Mouse (Mus musculus) hindbrain, embryonic 12.5 days (tissue): ENCODE data around the gene Dhtkd1. TPM values are rescaled to one million over a fixed set of nuclear protein-coding genes. Genes with fewer than 3 reads are reported as not detected.

ENCODE experiments used
- ATAC-seq: fragments of 200-750 bp; cut with Nextera tagmentation; 2 replicates; pipeline ENCODE4 v1.8.0; 2017; ENCODE audit warnings: moderate TSS enrichment; ENCODE audit not compliant: low FRiP score
- H3K27ac ChIP-seq: fragments of 300-500 bp; sonication (generic); 2 replicates; pipeline ENCODE4 v1.5.1; 2016; ENCODE audit warnings: mild to moderate bottlenecking
- H3K27me3 ChIP-seq: fragments of 300-500 bp; sonication (generic); 2 replicates; pipeline ENCODE4 v1.6.1; 2016; ENCODE audit warnings: mild to moderate bottlenecking
- H3K36me3 ChIP-seq: fragments of 300-500 bp; sonication (generic); 2 replicates; pipeline ENCODE4 v1.6.1; 2016; ENCODE audit warnings: mild to moderate bottlenecking
- H3K4me1 ChIP-seq: fragments of 300-500 bp; sonication (generic); 2 replicates; pipeline ENCODE4 v1.6.1; 2016
- H3K4me2 ChIP-seq: fragments of 300-500 bp; sonication (generic); replicated peaks from 2 replicates; pipeline ENCODE4 v1.6.1; 2016; ENCODE audit warnings: mild to moderate bottlenecking
- H3K4me3 ChIP-seq: fragments of 300-500 bp; sonication (generic); 2 replicates; pipeline ENCODE4 v1.5.1; 2016; ENCODE audit warnings: mild to moderate bottlenecking
- H3K9ac ChIP-seq: fragments of 300-500 bp; sonication (generic); 2 replicates; pipeline ENCODE4 v1.6.1; 2016; ENCODE audit warnings: mild to moderate bottlenecking, moderate library complexity
- H3K9me3 ChIP-seq: fragments of 300-500 bp; sonication (generic); replicated peaks from 2 replicates; pipeline ENCODE4 v1.6.1; 2016; ENCODE audit warnings: mild to moderate bottlenecking
- WGBS: fragments of 180-500 bp; shearing (Covaris S2); methylation state at CpG from one replicate; pipeline ENCODE4 v1.1.7; 2016; 5-methylcytosine and 5-hydroxymethylcytosine counted together
- polyA plus RNA-seq: library from polyadenylated mRNA; unstranded; fragments of >200 nt; fragmentation: Nextera tagmentation; extraction: Ambion mirVana; gene quantifications from 2 replicates; pipeline ENCODE4 v1.2.1, GENCODE M21; 2016

Gene Dhtkd1
- polyA plus RNA-seq, 1 experiment from 2014 or later = 5.6 TPM

DNA sequence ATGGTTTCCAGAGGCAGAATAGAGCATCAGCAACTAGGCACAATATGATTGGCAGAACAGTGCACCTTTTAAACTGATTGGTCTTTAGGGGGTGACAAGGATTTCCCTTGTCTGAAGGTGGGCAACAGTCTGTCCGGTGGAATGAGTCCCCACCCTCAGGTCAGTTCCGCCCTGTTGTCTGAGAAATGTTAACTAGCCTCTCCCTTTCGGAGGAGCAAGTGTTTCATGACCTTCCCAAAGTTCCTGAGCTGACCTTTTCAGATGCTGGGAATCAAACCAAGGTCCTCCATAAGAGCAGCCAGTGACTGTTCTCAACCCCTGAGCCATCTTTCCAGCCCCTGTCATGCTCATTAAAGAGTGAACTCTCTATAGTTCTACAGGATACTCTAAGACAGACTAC is 4.3 kb upstream of the Dhtkd1 start:
- 89% methylated on average over 3 of the region's 3 CpGs for WGBS
- Histone ChIP-seq H3K36me3 (no peaks in the 10 kb centered on the region), H3K4me3 (no peak overlapping the region)

DNA sequence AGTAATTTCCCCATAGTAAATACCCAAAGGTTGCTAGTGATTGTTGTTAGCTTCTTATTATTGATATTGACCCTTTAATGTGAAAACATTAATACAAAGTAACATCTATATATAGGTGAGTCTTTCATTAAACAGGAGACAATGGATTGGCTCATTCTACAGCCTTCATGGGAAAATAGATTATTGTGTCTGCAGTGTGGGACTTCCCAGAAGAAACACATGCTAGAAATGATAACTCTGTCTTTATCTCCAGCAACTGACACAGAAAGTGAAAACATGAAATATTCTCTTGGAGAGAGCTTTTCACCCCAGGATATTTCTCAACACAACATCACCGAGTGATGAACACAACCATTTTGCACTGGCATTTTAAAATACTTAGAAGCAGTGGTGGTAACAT is 3.0 kb upstream of the Dhtkd1 start:
- Histone ChIP-seq H3K9ac (no peak overlapping the region), H3K4me1 (peaks cover 4% of the 10 kb centered on the region), H3K27me3 (no peaks in the 10 kb centered on the region), H3K9me3 (no peaks in the 10 kb centered on the region), H3K36me3 (no peaks in the 10 kb centered on the region), H3K4me3 (no peak overlapping the region), H3K4me2 (no peak overlapping the region), H3K27ac (no peak overlapping the region)
- ATAC-seq = no peak
- WGBS = 91% methylated on average over 1 of the region's 1 CpGs

More for the DNA sequence above, 4.3 kb upstream of the Dhtkd1 start:
- Histone ChIP-seq H3K4me1 (peaks cover 4% of the 10 kb centered on the region), H3K9ac (no peak overlapping the region), H3K27ac (no peak overlapping the region), H3K27me3 (no peaks in the 10 kb centered on the region), H3K9me3 (no peaks in the 10 kb centered on the region), H3K4me2 (no peak overlapping the region)
- no peak for ATAC-seq

DNA sequence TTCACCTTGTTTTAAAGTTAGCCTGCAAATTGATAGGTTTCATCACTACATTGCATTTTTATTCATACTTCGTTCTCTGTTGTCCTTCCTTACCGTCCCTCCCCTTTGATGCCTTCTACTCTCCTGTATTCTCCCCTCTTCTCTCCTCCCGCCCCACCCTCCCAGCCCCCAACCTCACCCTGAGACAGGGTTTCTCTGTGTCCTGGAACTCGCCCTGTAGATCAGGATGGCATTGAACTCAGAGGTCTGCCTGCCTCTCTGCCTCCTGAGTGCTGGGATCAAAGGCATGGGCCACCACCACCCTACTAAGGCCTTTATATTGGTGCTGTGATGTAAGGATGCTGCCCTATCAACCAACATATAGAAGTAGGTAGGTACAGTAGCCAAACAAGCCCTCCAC is 479 bp upstream of the Dhtkd1 start:
- ATAC-seq = peak; percentile 24; the same call in 1 of the 2 replicates
- WGBS = 38% methylated on average over 4 of the region's 4 CpGs
- Histone ChIP-seq H3K4me1 (no peaks in the 10 kb centered on the region), H3K36me3 (no peaks in the 10 kb centered on the region), H3K9ac (no peak overlapping the region), H3K9me3 (no peaks in the 10 kb centered on the region), H3K4me2 (peak overlapping the region; percentile 67), H3K4me3 (peak overlapping the region; percentile 52), H3K27ac (no peak overlapping the region), H3K27me3 (no peaks in the 10 kb centered on the region)

DNA sequence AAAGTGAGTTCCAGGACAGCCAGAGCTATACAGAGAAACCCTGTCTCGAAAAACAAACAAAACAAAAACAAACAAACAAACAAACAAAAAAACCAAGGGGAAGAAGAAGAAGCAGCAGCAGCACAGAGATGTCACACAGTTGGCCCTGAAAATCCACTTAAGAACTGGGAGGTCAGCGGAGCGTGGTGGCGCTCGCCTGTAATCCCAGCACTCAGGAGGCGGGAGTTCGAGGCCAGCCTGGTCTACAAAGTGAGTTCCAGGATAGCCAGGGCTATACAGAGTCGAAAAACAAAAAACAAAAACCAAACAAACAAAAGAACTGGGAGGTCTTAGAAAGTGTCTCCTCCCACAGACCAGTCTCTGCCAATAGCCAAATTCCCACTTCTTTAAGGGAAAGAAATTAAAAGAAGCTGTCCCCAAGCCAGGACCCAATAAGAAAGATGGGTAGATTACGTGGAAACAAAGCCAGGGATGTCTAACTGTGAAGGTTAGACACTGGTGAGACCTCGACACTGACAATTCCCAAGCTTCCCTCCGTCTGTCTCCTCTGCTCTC is 654 bp downstream of the Dhtkd1 start:
- H3K4me2 ChIP-seq = peak overlapping the region; percentile 67
- 57% methylated on average over 11 of the region's 11 CpGs for WGBS
- ATAC-seq = peak; percentile 18; the same call in 1 of the 2 replicates
- H3K9ac ChIP-seq = peak overlapping the region; percentile 67
- H3K9me3 ChIP-seq = no peaks in the 10 kb centered on the region
- no peaks in the 10 kb centered on the region for H3K4me1 ChIP-seq
- no peak overlapping the region for H3K27ac ChIP-seq
- no peaks in the 10 kb centered on the region for H3K27me3 ChIP-seq
- no peaks in the 10 kb centered on the region for H3K36me3 ChIP-seq
- H3K4me3 ChIP-seq = peak overlapping the region; percentile 52

DNA sequence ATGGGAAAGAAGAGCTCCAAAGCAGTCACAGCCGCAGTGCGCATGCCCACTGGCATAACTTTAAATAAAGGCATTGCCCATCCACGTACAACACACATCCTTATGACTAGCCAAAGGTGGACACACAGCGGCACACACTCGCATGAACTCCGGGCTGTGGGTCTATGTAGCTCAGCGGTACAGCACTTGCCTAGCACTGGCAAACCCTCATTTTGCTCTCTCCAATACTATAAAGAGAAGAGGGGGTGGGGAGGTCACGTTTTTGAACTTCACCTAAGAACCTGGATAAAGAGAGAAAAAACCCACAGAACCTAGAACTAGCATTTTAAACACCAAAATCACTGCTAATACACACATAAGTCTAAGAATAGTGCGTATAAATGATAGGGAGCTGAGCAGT is 1.7 kb downstream of the Dhtkd1 start:
- Histone ChIP-seq H3K9me3 (no peaks in the 10 kb centered on the region), H3K27ac (no peak overlapping the region), H3K9ac (no peak overlapping the region), H3K4me1 (no peaks in the 10 kb centered on the region), H3K36me3 (no peaks in the 10 kb centered on the region), H3K4me3 (no peak overlapping the region), H3K27me3 (no peaks in the 10 kb centered on the region), H3K4me2 (no peak overlapping the region)
- 97% methylated on average over 9 of the region's 9 CpGs for WGBS
- no peak for ATAC-seq

DNA sequence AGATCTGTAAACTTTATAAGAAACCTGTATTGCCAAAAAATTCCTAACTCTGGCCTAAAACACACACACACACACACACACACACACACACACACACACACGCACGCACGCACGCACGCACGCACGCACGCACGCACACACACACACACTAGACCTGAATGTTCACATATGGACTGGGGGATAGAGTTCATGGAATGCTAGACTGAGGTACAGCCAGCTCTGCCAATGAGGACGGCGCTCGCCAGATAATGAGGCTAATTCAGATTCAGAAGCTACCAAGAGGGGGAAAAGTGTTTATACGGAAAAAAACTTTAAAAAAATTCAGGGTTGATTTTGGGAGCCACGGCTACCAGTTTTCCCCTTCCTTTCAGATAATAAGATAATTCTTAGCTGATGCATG is 2.7 kb downstream of the Dhtkd1 start:
- no peaks in the 10 kb centered on the region for H3K36me3 ChIP-seq
- no peak overlapping the region for H3K4me2 ChIP-seq
- no peak overlapping the region for H3K27ac ChIP-seq
- H3K9ac ChIP-seq = no peak overlapping the region
- no peak overlapping the region for H3K4me3 ChIP-seq
- H3K9me3 ChIP-seq = no peaks in the 10 kb centered on the region
- H3K4me1 ChIP-seq = no peaks in the 10 kb centered on the region
- WGBS = 87% methylated on average over 14 of the region's 14 CpGs
- no peak for ATAC-seq
- no peaks in the 10 kb centered on the region for H3K27me3 ChIP-seq

DNA sequence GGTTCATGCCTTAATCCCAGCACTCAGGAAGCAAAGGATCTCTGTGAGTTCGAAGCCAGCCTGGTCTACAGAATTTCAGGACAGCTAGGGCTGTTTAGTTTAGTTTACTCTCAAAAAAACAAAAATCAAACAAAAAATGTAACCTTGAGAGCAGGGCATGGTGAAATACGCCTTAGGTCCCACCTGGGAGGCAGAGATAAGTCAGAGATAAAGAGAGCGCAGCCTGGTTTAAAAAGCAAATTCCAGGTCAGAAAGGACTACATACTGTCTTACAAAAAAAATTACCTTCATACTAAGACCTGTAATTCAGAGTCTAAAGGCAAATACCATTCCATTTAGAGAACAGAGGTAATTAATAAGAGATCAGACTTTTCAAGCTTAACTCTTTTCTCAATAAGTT is 3.3 kb downstream of the Dhtkd1 start:
- no peak for ATAC-seq
- Histone ChIP-seq H3K9me3 (no peaks in the 10 kb centered on the region), H3K9ac (no peak overlapping the region), H3K4me3 (no peak overlapping the region), H3K36me3 (no peaks in the 10 kb centered on the region), H3K27ac (no peak overlapping the region), H3K4me1 (no peaks in the 10 kb centered on the region), H3K27me3 (no peaks in the 10 kb centered on the region), H3K4me2 (no peak overlapping the region)
- WGBS = 94% methylated on average over 3 of the region's 3 CpGs

DNA sequence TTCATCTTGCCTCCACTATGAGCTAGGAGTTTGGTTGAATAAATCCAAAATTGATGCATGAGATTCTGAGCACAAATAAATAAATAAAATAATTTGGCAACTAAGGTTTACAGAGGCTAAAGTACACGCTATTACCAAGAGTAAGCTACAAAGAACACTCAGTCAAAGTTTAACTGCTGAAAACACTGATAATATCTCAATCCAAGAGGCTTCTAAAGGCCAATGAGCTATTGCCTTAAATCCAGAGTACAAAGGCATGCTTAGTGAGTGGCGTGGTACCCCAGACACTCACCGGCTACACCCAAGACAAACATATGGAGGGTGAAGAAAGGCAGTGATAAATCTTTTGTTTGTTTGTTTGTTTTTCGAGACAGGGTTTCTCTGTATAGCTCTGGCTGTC is 6.0 kb downstream of the Dhtkd1 start:
- Histone ChIP-seq H3K4me1 (no peaks in the 10 kb centered on the region), H3K9me3 (no peaks in the 10 kb centered on the region), H3K27ac (no peak overlapping the region), H3K27me3 (no peaks in the 10 kb centered on the region), H3K4me2 (no peak overlapping the region), H3K36me3 (no peaks in the 10 kb centered on the region), H3K4me3 (no peak overlapping the region), H3K9ac (no peak overlapping the region)
- ATAC-seq = no peak
- WGBS = 88% methylated on average over 4 of the region's 4 CpGs

DNA sequence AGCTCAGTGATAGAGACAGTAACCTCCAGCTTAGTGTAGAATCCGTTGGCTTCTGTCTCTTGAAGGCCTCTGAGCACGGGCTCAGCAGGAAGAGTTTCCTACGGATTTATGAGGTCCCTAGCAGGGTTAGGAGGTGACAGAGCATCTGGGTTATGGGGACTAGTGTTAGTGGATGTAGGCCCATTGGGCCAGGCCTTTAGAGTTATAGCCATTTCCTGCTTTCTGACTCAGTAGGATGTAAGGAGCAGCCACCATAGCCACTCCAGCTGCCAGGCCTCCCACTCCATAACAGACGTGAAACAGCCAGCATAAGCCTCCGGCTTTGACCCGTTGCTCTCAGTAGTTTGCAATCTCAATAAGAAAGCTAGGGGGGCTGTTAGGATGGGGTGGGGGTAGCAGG is 6.5 kb downstream of the Dhtkd1 start:
- Histone ChIP-seq H3K9me3 (no peaks in the 10 kb centered on the region), H3K4me2 (no peak overlapping the region), H3K27me3 (no peaks in the 10 kb centered on the region), H3K36me3 (no peaks in the 10 kb centered on the region), H3K9ac (no peak overlapping the region), H3K27ac (no peak overlapping the region), H3K4me3 (no peak overlapping the region), H3K4me1 (no peaks in the 10 kb centered on the region)
- 81% methylated on average over 6 of the region's 6 CpGs for WGBS
- no peak for ATAC-seq

DNA sequence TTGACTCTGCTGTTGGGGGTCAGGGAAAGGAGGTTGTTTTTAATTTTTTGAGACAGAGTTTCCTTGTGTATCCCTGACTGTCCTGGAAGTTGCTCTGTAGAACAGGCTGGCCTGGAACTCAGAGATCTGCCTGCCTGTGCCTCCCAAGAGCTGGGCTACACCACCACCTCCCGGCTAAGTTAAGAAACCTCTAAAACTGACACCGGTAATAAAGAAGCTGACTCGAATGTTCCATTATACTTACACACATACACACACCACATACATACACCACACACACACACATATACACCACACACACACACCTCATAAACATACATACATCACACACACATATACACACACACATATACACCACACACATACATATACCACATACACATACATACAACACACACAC is 7.7 kb downstream of the Dhtkd1 start:
- Histone ChIP-seq H3K4me2 (no peak overlapping the region), H3K9me3 (no peaks in the 10 kb centered on the region), H3K4me1 (no peaks in the 10 kb centered on the region), H3K27ac (no peak overlapping the region), H3K27me3 (no peaks in the 10 kb centered on the region), H3K9ac (no peak overlapping the region), H3K36me3 (0 out of 2 replicates have a peak, but pooled peaks cover 3% of the 10 kb centered on the region), H3K4me3 (no peak overlapping the region)
- ATAC-seq = no peak
- WGBS = 93% methylated on average over 3 of the region's 3 CpGs

DNA sequence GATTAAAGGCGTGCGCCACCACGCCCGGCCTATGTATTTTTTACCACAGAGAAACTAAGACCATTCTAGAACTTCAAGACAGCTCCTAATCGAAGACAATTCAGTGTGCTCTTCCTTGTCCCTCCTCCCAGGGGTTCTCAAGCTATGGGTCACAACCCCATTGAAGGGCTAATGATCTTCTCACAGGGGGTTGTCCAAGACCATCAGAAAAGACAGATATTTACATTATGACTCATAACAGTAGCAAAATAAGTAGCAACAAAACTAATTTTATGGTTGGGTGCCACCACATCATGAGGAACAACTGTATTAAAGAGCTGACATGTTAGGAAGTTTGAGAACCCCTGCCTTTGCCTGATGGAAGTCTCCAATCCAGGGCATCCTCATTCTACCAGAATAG is 10.7 kb downstream of the Dhtkd1 start:
- Histone ChIP-seq H3K9ac (no peak overlapping the region), H3K4me2 (no peak overlapping the region), H3K9me3 (no peaks in the 10 kb centered on the region), H3K4me1 (no peaks in the 10 kb centered on the region), H3K27me3 (no peaks in the 10 kb centered on the region), H3K36me3 (peaks cover 17% of the 10 kb centered on the region), H3K27ac (no peak overlapping the region), H3K4me3 (no peak overlapping the region)
- no peak for ATAC-seq
- 90% methylated on average over 5 of the region's 5 CpGs for WGBS

DNA sequence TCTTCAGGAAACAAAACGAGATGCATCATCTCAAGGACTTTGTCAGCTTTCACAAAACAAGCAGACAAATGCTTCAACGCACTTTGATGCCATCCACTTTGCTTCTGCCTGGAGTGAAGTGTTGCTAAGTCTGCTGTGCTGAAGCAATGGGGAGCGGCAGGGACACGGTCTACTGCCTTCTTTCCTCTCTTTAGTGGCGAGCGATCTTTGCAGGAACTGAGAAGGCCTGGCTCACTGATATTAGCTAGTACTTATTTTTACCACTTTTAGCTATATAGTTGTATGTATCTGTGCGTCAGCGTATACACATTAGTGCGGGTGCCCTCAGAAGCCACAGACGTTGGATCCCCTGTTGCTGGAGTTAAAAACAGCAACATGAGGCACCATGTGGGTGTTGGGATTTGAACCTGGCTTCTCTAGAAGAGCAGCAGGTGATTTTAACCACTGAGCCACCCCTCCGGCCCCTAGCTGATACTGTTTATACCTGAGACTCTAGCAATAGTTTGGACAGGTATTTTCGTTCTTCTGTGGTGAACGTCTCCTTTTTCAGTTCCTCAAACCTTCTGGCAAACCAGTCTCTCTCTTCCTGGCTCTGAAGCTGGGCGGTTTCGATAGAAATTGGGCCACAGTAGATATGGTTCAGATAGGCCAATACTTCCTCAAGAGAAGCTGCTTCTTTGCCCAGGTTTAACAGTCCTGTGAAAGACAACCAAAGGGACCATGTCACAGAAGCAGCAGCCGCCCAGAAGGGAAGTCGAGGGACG is 12.1 kb downstream of the Dhtkd1 start:
- no peak for ATAC-seq
- H3K4me2 ChIP-seq = no peak overlapping the region
- WGBS = 91% methylated on average over 18 of the region's 18 CpGs

DNA sequence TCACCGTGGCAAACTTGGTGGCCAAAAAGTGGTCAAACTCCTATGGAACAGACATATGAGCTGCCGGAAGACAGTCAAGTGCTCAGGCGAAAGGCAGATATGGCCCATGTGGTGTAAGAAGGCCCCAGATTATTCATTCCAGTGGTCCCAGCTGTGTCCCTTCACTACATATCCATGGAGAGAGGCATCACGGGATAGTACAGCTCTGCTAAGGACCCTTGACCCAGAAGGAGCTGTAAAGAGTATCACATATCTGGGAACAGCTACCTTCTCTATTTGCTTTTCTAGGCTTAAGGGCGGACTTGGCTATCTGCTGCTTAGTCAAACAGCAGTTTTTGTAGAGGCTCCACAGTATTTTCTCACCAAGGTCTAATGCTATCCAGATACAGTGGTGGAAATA is 12.8 kb downstream of the Dhtkd1 start:
- H3K4me3 ChIP-seq = no peak overlapping the region
- no peak overlapping the region for H3K9ac ChIP-seq
- H3K4me1 ChIP-seq = no peaks in the 10 kb centered on the region
- 89% methylated on average over 5 of the region's 5 CpGs for WGBS
- peaks cover 23% of the 10 kb centered on the region for H3K36me3 ChIP-seq
- no peaks in the 10 kb centered on the region for H3K27me3 ChIP-seq
- no peak overlapping the region for H3K27ac ChIP-seq
- no peak overlapping the region for H3K4me2 ChIP-seq
- no peaks in the 10 kb centered on the region for H3K9me3 ChIP-seq
- ATAC-seq = no peak

More for the DNA sequence above, 12.1 kb downstream of the Dhtkd1 start:
- no peaks in the 10 kb centered on the region for H3K4me1 ChIP-seq
- no peak overlapping the region for H3K4me3 ChIP-seq
- no peaks in the 10 kb centered on the region for H3K9me3 ChIP-seq
- H3K27ac ChIP-seq = no peak overlapping the region
- no peaks in the 10 kb centered on the region for H3K27me3 ChIP-seq
- H3K9ac ChIP-seq = no peak overlapping the region
- peaks cover 23% of the 10 kb centered on the region for H3K36me3 ChIP-seq
